Mouse (Mus musculus): ENCODE measurements around the gene Krt1.

The Krt1 gene

GRCm38 (mm10) chr15:101850694-101851093 lies at the start of gene Krt1:
Gene Krt1, minus strand, starts transcription at chr15:101850794.
- DNase-seq: no peak

GRCm38 (mm10) chr15:101895216-101895615 lies 44.6 kb upstream of the Krt1 start:
- no peak for DNase-seq

DNA sequence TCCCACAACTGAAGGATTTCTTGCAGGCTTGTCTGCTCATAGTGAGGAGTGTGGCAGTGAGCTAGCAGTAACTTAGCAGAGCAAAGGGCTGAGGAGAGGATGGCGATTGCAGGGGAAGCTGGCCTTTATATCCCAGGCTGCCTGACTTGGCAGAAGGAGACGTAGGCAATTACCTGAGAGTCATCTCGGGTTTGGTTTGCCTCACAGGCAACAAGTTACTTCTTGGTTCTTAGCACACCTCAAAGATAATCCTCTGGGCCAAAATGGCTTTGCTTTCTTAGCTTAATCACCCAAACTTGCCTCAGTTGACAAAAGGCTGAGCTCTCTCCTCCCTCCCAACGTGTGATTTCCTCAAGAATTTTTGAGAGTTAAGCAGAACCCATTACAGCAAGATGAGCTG lies 42.2 kb upstream of the Krt1 start, which contains the start of gene Krt76:
Krt76 (minus strand) TSS at position 101 of the 400 bp plus-strand sequence.
- DNase-seq: no peak

DNA sequence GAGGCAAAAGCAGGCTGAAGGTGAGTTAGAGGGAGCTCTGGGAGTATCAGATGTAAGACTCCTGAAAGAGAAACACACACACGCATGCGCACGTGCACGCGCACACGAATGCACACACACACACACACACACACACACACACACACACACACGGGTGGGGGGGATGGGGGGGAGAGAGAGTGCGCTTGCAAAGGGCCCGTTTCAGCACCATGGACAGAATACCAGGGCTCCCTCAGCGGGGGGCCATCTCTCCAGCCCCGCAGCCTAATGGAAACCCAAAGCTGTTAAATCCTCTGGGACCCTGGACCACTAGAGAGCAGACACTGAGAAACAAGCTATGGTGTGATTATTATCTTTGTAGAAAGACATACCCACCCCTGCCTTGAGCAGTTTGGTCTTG lies 29.2 kb upstream of the Krt1 start:
- DNase-seq: peak; percentile 13

- DNase-seq: no peak
Observed at GRCm38 (mm10) chr15:101878041-101878440, 27.4 kb upstream of the Krt1 start.

DNA sequence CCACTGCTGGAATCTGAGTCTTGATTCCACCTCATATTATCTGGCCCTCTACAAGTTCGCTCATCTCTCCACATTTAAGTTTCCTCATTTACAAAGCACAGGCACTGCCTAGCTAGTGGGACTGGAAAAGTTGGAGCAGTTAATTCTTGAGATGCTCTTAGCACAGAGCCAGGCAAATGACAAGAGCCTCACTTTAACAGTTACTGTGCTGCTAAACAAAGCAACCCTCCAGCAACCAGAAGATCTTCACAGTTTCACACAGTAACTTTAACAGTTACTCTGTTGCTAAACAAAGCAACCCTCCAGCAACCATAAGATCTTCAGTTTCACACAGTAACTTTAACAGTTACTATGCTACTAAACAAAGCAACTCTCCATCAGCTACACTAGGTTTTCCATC lies 23.8 kb upstream of the Krt1 start:
- no peak for DNase-seq

- no peak for DNase-seq
Observed at GRCm38 (mm10) chr15:101873231-101873630, 22.6 kb upstream of the Krt1 start.

GRCm38 (mm10) chr15:101869431-101869830 lies 18.8 kb upstream of the Krt1 start, which contains the start of gene Krt77:
Gene Krt77, minus strand, starts transcription at chr15:101869705.
- DNase-seq: no peak

DNA sequence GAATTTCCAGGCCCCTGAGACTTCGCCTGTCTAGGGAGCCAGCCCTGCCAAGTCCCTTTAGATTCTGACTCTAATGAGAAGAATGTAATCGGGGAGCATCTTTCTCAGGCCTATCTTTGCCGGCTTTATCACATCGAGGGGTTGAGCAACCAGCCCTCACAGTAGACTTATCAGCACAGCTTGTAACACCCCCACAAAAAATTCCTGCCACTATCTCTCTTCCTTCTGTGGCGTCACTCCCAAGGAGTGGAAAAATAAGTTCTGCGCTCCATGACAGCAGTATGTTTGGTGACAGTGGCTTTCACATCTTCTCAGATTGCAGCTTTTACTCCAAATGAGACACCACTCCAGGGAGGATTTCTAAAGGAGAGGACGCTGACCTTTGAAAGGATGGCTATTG lies 16.2 kb upstream of the Krt1 start:
- no peak for DNase-seq

DNA sequence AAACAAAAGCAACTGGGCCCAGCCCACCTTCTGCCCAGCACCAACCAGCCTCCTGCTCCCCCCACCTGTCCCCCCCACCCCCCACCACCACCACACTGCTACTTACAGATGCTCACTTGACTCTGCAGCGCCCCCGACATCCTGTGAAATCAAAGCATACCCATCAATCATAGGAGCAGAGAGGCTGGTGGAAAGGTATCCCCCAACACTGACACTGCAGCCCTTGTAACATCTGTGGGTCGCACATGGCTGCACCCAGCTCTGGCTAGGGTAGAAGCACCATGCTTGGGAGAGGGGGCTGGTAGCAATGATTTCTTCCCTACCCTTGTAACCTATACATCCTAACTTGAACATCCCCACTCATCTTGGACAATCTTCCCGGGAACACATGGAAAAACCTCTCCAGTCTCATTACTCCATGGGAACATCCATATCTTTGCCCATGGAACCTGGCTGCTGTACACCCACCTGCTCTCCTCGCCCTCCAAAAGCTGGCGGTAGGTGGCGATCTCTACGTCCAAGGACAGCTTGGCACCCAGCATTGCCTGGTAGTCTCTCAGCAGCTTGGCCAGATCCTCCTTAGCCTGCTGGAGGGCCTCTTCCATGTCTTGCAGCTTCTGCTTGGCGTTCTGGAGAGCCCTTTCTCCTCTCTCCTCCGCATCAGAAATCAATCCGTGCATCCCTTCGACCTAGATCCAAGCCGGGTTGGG lies 10.0 kb upstream of the Krt1 start:
- no peak for DNase-seq

GRCm38 (mm10) chr15:101859735-101860170 lies 9.2 kb upstream of the Krt1 start:
- DNase-seq: peak; percentile 32

DNA sequence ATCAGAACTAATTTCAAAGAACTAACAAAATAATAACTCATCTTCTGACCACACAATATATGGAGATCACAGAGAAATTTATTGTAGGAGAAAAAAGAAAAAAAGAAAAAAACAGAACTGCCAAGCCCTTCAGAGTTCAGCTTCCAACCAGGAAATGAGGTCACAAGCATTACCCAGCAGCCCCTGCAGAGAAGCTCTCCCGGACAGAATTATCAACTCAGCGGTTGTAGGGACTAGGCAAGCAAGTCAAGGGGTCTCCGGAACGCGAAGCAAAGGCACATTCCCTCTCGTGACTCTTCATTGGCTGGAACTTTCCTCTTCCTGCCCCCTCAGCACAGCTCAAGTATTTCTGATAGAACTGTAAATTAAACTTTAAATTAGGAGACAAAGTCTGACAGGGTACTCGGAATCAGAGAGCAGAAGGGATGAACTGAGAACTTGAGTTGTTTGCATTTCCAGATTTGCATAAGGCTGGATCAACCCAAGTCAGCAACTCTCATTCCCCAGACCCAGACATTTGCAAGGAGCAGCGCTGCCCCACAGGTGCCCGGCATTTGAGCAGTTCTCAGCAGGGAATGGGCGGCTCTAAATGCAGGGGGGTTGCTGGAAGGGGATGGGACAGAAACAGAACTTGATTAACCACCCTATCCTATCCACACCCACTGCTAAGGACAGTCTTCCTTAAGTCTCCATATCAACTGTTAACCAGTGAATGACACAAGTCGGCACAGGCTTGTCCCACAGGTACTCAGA lies 8.3 kb upstream of the Krt1 start:
- DNase-seq: no peak

DNA sequence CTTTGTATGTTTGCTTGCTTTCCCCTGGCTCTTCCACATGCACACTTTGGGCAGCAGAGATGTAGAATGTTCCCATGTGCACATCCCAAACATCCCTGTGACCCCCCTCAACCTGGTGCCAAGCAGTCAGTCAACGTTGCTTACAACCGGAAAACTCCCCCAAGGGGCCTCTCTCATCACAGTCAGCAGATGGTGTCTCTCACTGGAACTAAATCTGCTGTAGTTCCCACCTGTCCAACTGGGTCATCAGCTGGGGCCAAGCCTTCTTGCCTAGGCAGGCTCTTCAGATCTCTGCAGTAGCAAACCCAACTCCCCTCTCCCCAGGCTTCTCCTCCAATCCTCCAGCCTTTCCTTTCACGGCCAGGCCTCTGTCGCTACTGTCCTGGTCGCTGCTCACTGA lies 6.1 kb upstream of the Krt1 start:
- no peak for DNase-seq

DNA sequence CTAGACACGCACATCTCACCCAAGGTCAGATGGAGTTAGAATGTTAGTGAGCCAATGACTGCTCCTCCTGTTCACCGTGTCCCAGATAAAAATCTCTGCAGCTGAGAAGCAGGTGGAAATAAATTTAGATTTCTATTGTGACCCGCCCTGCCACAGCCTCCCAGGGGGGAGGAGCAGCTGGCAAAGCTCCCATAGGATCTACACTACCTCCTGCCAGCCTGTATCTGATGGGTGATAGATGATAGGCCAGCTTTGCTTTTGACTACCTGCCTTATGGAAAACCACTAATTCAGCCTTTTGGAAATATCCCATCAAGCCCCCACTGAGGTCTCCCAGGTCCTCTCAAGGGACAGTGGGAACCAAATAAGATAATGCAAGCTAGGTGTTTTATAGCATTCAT lies 5.1 kb upstream of the Krt1 start:
- no peak for DNase-seq

DNA sequence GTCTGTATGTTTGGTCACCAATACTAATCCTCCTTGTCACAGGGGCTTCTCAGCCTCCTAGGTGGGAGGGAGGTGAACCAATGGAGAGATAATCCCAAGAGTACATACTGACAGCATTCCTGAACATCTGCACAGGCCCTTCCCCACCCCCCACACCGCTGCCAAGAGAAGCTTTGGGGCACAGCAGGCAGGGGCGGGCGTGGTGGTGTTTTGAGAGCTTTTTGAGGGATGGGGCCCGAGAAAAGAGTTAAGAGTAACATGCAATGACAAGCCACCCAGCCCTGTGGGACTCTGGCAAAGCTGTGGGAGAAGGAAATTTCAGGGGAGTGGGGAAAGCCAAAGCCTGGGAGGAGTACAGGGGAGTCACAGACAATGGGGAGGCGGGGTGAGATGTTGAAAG lies 3.7 kb upstream of the Krt1 start:
- no peak for DNase-seq

DNA sequence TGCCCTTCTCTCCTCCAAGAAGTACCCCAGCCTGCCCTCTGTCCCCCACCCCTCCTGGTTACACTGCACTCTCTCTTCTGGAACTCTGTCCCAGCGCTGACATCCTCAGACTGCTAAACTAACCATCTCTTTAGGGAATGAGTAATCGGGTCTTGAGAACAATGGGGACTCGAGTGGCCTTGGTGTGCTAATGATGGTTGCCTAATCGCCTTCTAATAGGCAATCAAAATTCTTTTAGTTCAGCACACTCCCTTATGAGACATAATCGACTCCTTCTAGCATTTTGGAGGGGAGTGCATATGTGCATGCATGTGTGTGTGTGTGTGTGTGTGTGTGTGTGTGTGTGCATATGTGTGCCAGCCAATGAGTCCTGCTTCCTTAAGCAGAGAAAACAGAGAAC lies 2.0 kb upstream of the Krt1 start:
- DNase-seq: no peak

- DNase-seq: peak; percentile 32
Observed at GRCm38 (mm10) chr15:101845971-101846403, 4.6 kb downstream of the Krt1 start.

GRCm38 (mm10) chr15:101843192-101843591 lies 7.4 kb downstream of the Krt1 start:
- DNase-seq: no peak

GRCm38 (mm10) chr15:101834784-101835328 lies 15.7 kb downstream of the Krt1 start:
- DNase-seq: no peak

DNA sequence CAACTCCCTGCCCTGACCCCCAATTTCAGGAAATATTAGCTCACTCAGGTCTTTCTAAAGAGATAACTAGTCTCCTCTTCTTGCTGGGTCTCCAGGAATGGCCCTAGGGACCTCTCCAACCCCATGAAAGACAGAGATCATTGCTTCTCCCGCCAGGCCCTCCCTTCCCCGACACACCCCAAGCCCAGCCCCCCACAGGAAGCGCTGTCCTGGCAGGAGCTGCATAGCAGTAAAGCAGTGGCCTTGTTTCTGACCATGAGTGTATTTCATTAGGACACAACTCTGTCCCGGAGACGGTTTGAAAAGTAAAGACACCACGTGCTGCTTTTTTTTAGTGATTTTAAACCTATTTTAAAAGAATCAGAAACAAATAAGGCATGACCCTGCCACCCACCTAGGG lies 17.5 kb downstream of the Krt1 start:
- DNase-seq: no peak

- no peak for DNase-seq
Observed at GRCm38 (mm10) chr15:101829441-101829840, 21.2 kb downstream of the Krt1 start.

GRCm38 (mm10) chr15:101821786-101822185 lies 28.8 kb downstream of the Krt1 start:
- DNase-seq: no peak

GRCm38 (mm10) chr15:101817875-101818274 lies 32.7 kb downstream of the Krt1 start, which contains the start of gene Krt2:
Gene Krt2, minus strand, starts transcription at chr15:101818169.
- no peak for DNase-seq

Measured in lung, postnatal 10 days (tissue).